Mouse (Mus musculus) limb, embryonic 15.5 days (tissue): Measurements from ENCODE around the gene Ptgdr2. TPM values are rescaled to one million over a fixed set of nuclear protein-coding genes. Genes with fewer than 3 reads are reported as not detected.
A peak's percentile ranks its signal among the peaks of the same experiment; 100 is the strongest.

Experiments
- ATAC-seq: fragments of 200-750 bp; cut with Nextera tagmentation; 2 replicates; pipeline ENCODE4 v1.8.0; 2017; ENCODE audit warnings: low read depth, moderate TSS enrichment; ENCODE audit not compliant: insufficient number of reproducible peaks, low FRiP score, low TSS enrichment
- H3K27ac ChIP-seq: fragments of 300-500 bp; sonication (generic); 2 replicates; pipeline ENCODE4 v1.5.1; 2015; ENCODE audit warnings: moderate library complexity, mild to moderate bottlenecking, inconsistent platforms
- H3K27me3 ChIP-seq: fragments of 300-500 bp; sonication (generic); 2 replicates; pipeline ENCODE4 v1.6.1; 2015; ENCODE audit warnings: inconsistent platforms
- H3K36me3 ChIP-seq: fragments of 300-500 bp; sonication (generic); 2 replicates; pipeline ENCODE4 v1.6.1; 2015; ENCODE audit warnings: inconsistent platforms
- H3K4me1 ChIP-seq: fragments of 300-500 bp; sonication (generic); 2 replicates; pipeline ENCODE4 v1.6.1; 2015; ENCODE audit warnings: inconsistent platforms
- H3K4me2 ChIP-seq: fragments of 300-500 bp; sonication (generic); 2 replicates; pipeline ENCODE4 v1.6.1; 2015; ENCODE audit warnings: mild to moderate bottlenecking, inconsistent platforms
- H3K4me3 ChIP-seq: fragments of 300-500 bp; sonication (generic); 2 replicates; pipeline ENCODE4 v1.5.1; 2015; ENCODE audit warnings: mild to moderate bottlenecking, inconsistent platforms
- H3K9ac ChIP-seq: fragments of 300-500 bp; sonication (generic); 2 replicates; pipeline ENCODE4 v1.6.1; 2015; ENCODE audit warnings: inconsistent platforms
- H3K9me3 ChIP-seq: fragments of 300-500 bp; sonication (generic); 2 replicates; pipeline ENCODE4 v1.6.1; 2016; ENCODE audit warnings: inconsistent platforms
- WGBS: fragments of 180-500 bp; shearing (Covaris S2); methylation state at CpG from one replicate; pipeline ENCODE4 v1.1.7; 2015; 5-methylcytosine and 5-hydroxymethylcytosine counted together
- polyA plus RNA-seq: library from polyadenylated mRNA; unstranded; fragments of >200 nt; fragmentation: Nextera tagmentation; extraction: Ambion mirVana; gene quantifications from 2 replicates; pipeline ENCODE4 v1.2.1, GENCODE M21; 2015

The Ptgdr2 gene
- polyA plus RNA-seq, 1 experiment from 2014 or later, result not detected

DNA sequence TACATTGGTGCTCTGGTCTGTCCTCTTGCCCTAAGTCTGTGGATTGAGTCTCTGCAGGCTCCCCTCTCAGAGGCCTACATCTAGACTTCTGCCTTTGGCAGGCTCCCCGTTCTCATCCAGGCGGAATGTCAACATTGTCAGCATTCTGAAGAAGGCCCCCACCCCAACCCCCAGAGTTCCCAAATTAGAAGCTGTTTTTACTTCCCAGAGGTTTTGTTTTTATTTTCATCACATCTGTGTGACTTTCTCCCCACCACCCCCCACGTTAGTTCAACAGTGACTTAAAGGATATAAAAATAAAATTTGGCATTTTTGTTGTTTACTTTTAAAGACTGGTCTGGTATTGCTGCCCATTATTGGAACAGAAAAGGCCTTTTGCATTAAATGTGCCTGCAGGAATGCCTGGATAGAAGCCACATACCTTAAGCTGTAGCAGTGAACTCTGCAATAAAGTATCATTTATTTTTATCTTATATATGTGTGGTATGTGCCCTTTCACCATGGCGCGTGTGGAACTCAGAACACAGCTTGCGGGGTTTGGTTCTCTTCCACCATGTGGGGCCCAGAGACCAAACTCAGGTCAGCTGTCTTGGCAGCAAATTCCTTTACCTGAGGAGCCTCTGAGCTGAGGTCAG, 27.8 kb upstream of the Ptgdr2 start:
- H3K4me1 ChIP-seq, result peaks cover 21% of the 10 kb centered on the region
- peaks cover 26% of the 10 kb centered on the region for H3K36me3 ChIP-seq
- peak; percentile 56 for ATAC-seq
- H3K9ac ChIP-seq, result 0 out of 2 replicates have a peak overlapping the region, but pooled peaks have one; percentile 17
- H3K9me3 ChIP-seq, result no peaks in the 10 kb centered on the region
- 38% methylated on average over 6 of the region's 6 CpGs for WGBS
- H3K4me3 ChIP-seq, result no peak overlapping the region
- H3K27me3 ChIP-seq, result no peaks in the 10 kb centered on the region
- H3K4me2 ChIP-seq, result no peak overlapping the region
- H3K27ac ChIP-seq, result peak overlapping the region; percentile 86

DNA sequence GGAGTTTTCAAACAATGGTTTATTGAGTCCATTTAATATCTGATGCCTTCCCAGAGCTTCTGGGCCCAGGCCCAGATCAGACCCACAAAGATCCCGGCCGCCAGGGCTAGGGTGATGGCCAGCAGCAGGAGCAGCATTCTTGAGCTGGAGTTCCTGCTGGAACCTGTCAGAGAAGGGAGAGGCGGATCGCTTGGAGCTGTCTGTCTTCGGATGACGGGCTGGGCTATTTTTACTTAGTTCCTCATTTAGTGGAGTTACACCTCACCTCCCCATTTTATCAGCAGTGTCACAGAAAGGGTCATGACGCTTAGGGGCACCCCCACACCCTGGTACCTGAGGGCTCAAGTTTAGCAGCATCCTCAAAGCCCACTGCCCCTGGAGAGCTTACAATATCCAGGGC, 22.7 kb upstream of the Ptgdr2 start:
- Histone ChIP-seq H3K9ac (no peak overlapping the region), H3K36me3 (no peaks in the 10 kb centered on the region), H3K4me3 (no peak overlapping the region), H3K4me1 (peaks cover 8% of the 10 kb centered on the region; the same call in 1 of the 2 replicates), H3K27me3 (no peaks in the 10 kb centered on the region), H3K27ac (no peak overlapping the region), H3K9me3 (no peaks in the 10 kb centered on the region), H3K4me2 (no peak overlapping the region)
- ATAC-seq, result no peak
- WGBS, result 56% methylated on average over 7 of the region's 7 CpGs

DNA sequence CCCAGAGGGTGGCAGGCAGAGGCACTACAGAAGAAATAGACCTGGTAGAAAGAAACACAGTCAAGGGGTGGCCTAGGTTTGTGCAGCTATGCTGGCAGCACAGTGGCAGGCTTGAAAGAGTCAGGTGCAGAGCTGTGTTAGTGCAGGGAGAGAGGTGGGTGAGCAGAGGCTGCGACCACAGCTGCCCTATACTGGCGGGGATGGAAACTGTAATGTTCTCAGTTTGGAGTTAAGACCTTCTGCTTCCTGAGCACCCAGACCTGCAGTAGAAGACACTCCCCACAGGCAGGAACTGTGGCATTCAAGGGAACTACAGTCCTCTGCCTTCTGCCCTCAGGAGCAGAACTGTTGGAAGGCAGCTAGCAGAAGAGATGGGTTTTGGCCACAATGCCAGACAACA, 22.1 kb upstream of the Ptgdr2 start:
- H3K4me2 ChIP-seq, result no peak overlapping the region
- no peak overlapping the region for H3K4me3 ChIP-seq
- no peaks in the 10 kb centered on the region for H3K9me3 ChIP-seq
- no peak for ATAC-seq
- WGBS, result 76% methylated on average over 2 of the region's 2 CpGs
- no peaks in the 10 kb centered on the region for H3K36me3 ChIP-seq
- H3K9ac ChIP-seq, result no peak overlapping the region
- H3K27me3 ChIP-seq, result no peaks in the 10 kb centered on the region
- H3K4me1 ChIP-seq, result 0 out of 2 replicates have a peak, but pooled peaks cover 4% of the 10 kb centered on the region
- no peak overlapping the region for H3K27ac ChIP-seq

DNA sequence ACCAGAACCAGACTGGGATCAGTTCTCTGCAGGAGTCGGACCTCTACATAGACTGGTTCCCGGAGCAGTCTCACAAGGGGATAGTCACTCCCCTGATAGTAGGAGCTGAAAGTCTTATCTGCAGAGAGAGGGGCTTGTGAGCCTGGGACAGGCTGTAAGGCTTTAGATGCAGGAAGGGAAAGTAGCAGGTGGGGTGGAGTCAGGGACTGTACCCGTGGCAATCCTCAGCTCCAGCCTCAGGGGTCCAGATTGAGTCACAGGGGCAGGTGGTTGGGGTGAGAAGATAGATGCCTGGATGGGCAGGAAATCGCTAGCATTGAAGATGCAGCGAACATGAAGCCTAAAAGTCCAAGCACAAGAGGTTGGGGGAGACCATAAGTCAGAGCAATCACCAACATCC, 20.5 kb upstream of the Ptgdr2 start:
- WGBS, result 59% methylated on average over 5 of the region's 5 CpGs
- Histone ChIP-seq H3K36me3 (no peaks in the 10 kb centered on the region), H3K9ac (no peak overlapping the region), H3K27me3 (no peaks in the 10 kb centered on the region), H3K4me3 (no peak overlapping the region), H3K4me2 (no peak overlapping the region), H3K4me1 (0 out of 2 replicates have a peak, but pooled peaks cover 4% of the 10 kb centered on the region), H3K9me3 (no peaks in the 10 kb centered on the region), H3K27ac (no peak overlapping the region)
- no peak for ATAC-seq

DNA sequence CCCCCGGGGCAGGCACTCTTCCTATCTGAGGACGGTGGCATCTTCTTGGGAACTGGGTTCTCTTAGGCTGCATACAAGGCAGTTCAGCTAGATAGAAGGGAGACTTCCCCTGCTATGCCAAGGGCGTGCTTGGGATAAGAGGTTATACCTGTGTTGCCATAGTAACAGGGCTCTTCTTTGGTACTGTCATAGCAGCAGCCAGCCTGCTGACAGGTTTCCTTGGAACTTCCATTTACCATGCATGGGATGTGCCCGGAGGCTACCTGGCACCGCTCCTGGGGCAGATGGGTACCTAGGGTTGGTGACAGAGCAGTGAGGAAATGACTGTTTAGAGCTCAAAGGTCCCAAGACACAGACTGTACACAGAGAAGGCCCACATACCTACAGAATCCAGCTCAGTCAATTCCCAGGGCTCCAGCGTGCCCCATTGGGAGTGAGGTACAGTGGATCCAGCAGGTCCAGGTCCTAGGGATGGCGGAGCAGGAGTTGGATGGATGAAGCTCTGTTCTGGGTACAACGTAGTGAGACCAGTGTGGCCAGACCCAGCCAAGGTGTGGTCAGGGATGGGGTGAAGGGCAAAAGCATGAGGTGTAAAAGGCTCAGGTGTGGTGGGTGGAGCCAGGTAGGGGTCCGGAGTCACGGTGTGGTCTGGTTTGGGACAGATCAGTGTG, 18.5 kb upstream of the Ptgdr2 start:
- ATAC-seq, result no peak
- WGBS, result 89% methylated on average over 10 of the region's 10 CpGs
- no peaks in the 10 kb centered on the region for H3K27me3 ChIP-seq
- no peaks in the 10 kb centered on the region for H3K9me3 ChIP-seq
- 0 out of 2 replicates have a peak, but pooled peaks cover 4% of the 10 kb centered on the region for H3K4me1 ChIP-seq
- H3K36me3 ChIP-seq, result no peaks in the 10 kb centered on the region
- no peak overlapping the region for H3K9ac ChIP-seq
- H3K27ac ChIP-seq, result no peak overlapping the region
- no peak overlapping the region for H3K4me3 ChIP-seq
- H3K4me2 ChIP-seq, result no peak overlapping the region

DNA sequence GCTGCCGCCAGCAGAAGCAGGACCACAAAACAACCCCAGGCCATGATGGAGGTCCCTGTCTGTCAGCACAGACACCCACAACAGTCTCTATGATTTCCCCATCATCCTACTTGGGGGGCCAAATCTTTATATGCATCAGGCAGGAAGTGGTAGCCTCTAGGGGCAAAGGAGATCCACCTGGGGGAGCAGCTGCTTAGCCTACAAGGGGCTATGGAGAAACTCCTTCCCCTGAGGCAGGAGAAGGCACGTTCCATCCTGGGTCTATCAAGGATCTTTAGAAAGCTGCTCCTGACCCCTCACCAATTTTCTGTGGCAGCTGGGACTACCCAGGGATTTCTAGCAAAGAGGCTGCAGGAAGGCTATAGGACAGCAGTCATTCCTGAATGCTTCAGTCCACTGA, 16.4 kb upstream of the Ptgdr2 start, which contains the start of gene Zp1:
Gene Zp1, minus strand, starts transcription at position 101 of the 400 bp plus-strand sequence.
- Histone ChIP-seq H3K27ac (no peak within 1 kb of the TSS), H3K36me3 (no peaks in the 10 kb centered on the region), H3K9me3 (no peaks in the 10 kb centered on the region), H3K4me1 (no peaks in the 10 kb centered on the region), H3K4me2 (no peak within 1 kb of the TSS), H3K27me3 (no peaks in the 10 kb centered on the region), H3K9ac (no peak within 1 kb of the TSS), H3K4me3 (no peak within 1 kb of the TSS)
- no peak for ATAC-seq
- WGBS, result 48% methylated on average over 2 of the region's 2 CpGs

DNA sequence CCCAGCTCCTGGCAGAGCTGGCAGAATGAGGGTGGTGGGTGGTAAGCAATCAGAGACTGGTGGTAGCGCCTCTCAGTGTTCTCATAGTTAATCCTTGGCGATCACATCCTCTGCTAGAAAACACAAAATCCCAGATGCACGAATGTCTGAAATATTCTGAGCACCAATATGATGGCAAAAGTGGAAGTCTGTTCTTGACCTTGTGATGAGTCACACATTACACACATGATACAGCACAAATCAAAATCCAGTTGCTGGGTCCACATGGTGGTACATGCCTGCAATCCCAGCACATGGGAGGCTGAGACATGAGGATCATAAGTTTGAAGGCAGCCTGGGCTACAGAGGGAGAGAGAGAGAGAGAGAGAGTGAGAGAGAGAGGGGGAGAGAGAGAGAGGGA, 15.9 kb upstream of the Ptgdr2 start:
- Histone ChIP-seq H3K9me3 (no peaks in the 10 kb centered on the region), H3K9ac (no peak overlapping the region), H3K4me1 (no peaks in the 10 kb centered on the region), H3K27me3 (no peaks in the 10 kb centered on the region), H3K4me3 (no peak overlapping the region), H3K36me3 (no peaks in the 10 kb centered on the region), H3K27ac (no peak overlapping the region), H3K4me2 (no peak overlapping the region)
- WGBS, result 80% methylated on average over 3 of the region's 3 CpGs
- no peak for ATAC-seq

DNA sequence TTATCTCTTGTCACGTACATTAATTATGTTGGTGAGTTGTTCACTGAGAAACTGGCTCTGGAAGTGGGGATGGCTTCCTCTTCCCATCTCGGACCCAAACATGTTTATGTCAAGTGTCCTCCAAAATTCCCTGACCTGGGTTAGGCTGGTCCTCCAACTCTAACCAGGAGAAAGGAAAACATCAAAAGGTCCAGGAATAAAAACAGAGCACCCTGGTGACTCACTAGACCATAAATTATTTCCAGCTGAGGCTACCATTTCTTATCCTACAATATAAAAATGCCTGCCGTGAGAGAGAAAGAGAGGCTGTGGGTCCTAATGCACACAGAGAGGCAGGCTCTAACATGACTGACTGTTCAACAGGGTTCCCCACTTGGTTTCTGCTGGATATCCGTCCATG, 12.7 kb upstream of the Ptgdr2 start:
- Histone ChIP-seq H3K9ac (no peak overlapping the region), H3K27ac (no peak overlapping the region), H3K4me3 (no peak overlapping the region), H3K4me1 (no peaks in the 10 kb centered on the region), H3K4me2 (no peak overlapping the region), H3K36me3 (no peaks in the 10 kb centered on the region), H3K9me3 (no peaks in the 10 kb centered on the region), H3K27me3 (no peaks in the 10 kb centered on the region)
- 40% methylated on average over 4 of the region's 4 CpGs for WGBS
- ATAC-seq, result no peak

DNA sequence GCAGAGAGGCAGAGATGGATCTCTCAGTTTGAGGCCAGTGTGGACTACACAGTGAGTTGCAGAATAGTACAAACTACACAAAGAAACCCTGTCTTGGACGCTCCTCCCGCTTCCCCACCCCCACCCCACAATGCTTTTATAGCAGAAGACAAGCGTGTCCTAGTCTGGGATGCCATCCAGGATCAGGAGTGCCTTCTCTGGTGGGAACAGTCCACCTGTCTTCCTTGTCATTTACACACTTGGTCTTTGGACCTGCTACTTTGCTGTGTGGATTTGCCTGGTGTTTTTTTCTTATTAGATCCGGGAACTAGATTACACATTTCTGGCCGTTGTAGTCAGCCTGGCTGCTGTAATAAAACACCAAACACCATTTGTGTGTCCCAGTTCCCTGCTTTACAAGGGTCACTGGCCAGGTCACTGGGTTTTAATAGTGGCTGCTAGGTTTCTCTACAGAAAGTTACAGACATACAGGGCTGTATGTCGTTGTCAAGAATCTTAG, 10.8 kb upstream of the Ptgdr2 start:
- 0 out of 2 replicates have a peak, but pooled peaks have one; percentile 44 for ATAC-seq
- Histone ChIP-seq H3K4me1 (no peaks in the 10 kb centered on the region), H3K4me2 (no peak overlapping the region), H3K9me3 (no peaks in the 10 kb centered on the region), H3K36me3 (no peaks in the 10 kb centered on the region), H3K27me3 (no peaks in the 10 kb centered on the region), H3K27ac (peak overlapping the region; percentile 59; the same call in 1 of the 2 replicates), H3K4me3 (no peak overlapping the region), H3K9ac (no peak overlapping the region)
- 28% methylated on average over 6 of the region's 6 CpGs for WGBS

DNA sequence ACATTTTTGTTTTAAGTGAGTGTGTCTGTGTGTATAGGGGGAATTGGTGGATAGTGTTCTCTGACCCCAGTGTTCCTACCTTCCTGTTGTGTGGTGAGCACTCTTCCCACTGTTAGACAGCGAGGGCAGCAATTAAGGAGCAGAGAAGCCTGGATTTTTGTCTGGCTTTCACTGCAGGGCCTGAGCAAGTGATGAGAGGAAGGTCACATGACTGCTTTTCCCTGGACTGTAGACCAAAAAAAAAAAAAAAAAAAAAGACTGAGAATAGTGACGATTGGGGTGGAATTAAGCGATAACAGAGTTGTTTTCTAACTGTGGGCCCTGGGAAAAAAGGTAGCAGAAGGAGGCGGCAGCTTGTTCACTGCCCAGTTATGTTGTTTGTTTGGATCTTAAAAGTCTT, 10.3 kb upstream of the Ptgdr2 start:
- 41% methylated on average over 4 of the region's 4 CpGs for WGBS
- Histone ChIP-seq H3K4me2 (no peak overlapping the region), H3K4me1 (no peaks in the 10 kb centered on the region), H3K36me3 (no peaks in the 10 kb centered on the region), H3K27me3 (no peaks in the 10 kb centered on the region), H3K4me3 (no peak overlapping the region), H3K9ac (no peak overlapping the region), H3K27ac (peak overlapping the region; percentile 14; the same call in 1 of the 2 replicates), H3K9me3 (no peaks in the 10 kb centered on the region)
- no peak for ATAC-seq

DNA sequence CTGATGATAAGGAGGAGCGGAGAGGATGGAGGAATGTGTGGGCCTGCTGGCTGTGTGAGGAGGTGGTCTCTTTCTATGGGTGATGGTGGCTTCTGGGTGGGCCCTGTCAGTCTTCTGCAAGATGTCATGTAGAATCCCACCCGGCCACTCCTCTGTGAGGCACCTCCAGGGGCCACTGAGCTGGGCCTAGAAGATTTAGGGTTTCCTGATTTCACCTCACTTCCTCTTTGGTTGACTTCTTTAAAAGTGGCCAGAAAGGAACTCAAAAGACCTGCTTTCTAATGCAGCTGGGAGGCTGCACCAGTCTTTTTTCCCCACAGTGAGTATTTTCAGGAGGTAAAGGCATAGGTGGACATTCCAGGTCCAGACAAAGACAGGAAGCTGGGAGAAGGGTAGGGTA, 6.3 kb upstream of the Ptgdr2 start:
- H3K4me3 ChIP-seq, result no peak overlapping the region
- no peaks in the 10 kb centered on the region for H3K36me3 ChIP-seq
- no peak overlapping the region for H3K9ac ChIP-seq
- no peaks in the 10 kb centered on the region for H3K27me3 ChIP-seq
- no peak for ATAC-seq
- no peaks in the 10 kb centered on the region for H3K4me1 ChIP-seq
- H3K4me2 ChIP-seq, result no peak overlapping the region
- 75% methylated on average over 2 of the region's 2 CpGs for WGBS
- H3K9me3 ChIP-seq, result no peaks in the 10 kb centered on the region
- no peak overlapping the region for H3K27ac ChIP-seq

DNA sequence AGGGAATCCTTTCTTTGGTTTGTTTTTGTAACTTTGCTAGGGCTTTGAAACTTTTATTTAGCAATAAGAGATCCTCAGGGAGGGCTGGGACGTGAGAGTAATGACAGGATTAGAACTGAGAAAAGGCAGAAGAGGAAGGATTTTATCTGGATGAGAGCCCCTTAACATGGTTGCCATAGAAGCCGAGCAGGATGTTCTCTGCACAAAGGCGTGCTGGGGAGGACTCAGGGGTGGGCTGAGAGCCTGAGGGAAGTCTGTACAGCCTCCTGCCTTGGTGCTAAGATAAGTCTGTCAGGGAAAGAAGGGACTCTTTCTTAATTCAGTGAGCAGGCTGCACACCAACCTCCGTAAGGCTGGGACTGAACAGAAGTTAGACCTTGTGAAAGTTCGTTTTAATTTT, 1.9 kb upstream of the Ptgdr2 start:
- Histone ChIP-seq H3K4me1 (peaks cover 2% of the 10 kb centered on the region), H3K4me3 (no peak overlapping the region), H3K9me3 (no peaks in the 10 kb centered on the region), H3K27ac (no peak overlapping the region), H3K4me2 (no peak overlapping the region), H3K27me3 (no peaks in the 10 kb centered on the region), H3K9ac (no peak overlapping the region), H3K36me3 (no peaks in the 10 kb centered on the region)
- no peak for ATAC-seq
- 54% methylated on average over 5 of the region's 5 CpGs for WGBS
